Mouse (Mus musculus): ENCODE data around the gene Zfp386. TPM values are rescaled to one million over a fixed set of nuclear protein-coding genes. Genes with fewer than 3 reads are reported as not detected.

Zfp386 gene
- 38.7 and 46.7 TPM in 2 replicates for polyA plus RNA-seq (2015; fragmentation: Nextera tagmentation; extraction: Ambion mirVana)

GRCm38 (mm10) chr12:116047440-116048377, at the start of gene Zfp386:
Gene Zfp386, plus strand, starts transcription at chr12:116047724.

GRCm38 (mm10) chr12:116077074-116077854, 29.7 kb downstream of the Zfp386 start, which contains the start of gene Vipr2:
Gene Vipr2, plus strand, starts transcription at chr12:116077726.

Other genes with a start within 250 kb of the Zfp386 start
- gene Vipr2, start 30.0 kb downstream of the Zfp386 start, polyA plus RNA-seq (2015; fragmentation: Nextera tagmentation; extraction: Ambion mirVana): 1.1 and 1.3 TPM in 2 replicates
- gene Wdr60, start 215.3 kb downstream of the Zfp386 start, polyA plus RNA-seq (2015; fragmentation: Nextera tagmentation; extraction: Ambion mirVana): 10.2 and 14.2 TPM in 2 replicates
- not detected in 2 replicates for gene Gm11027, start 227.7 kb downstream of the Zfp386 start, polyA plus RNA-seq (2015; fragmentation: Nextera tagmentation; extraction: Ambion mirVana)
- 11.5 and 12.2 TPM in 2 replicates for gene Esyt2, start 233.5 kb downstream of the Zfp386 start, polyA plus RNA-seq (2015; fragmentation: Nextera tagmentation; extraction: Ambion mirVana)